Mouse (Mus musculus) hindbrain, embryonic 10.5 days (tissue): Measurements from ENCODE around the gene Nup85. TPM values are rescaled to one million over a fixed set of nuclear protein-coding genes. Genes with fewer than 3 reads are reported as not detected.

Experiments
- DNase-seq: peaks from one replicate; pipeline ENCODE4 v3.0.0-alpha.2; 2017; ENCODE audit warnings: low spot score
- H3K27ac ChIP-seq: fragments of 300-500 bp; sonication (generic); 2 replicates; pipeline ENCODE4 v1.5.1; 2016; ENCODE audit warnings: mild to moderate bottlenecking, moderate library complexity
- H3K27me3 ChIP-seq: fragments of 300-500 bp; sonication (generic); 2 replicates; pipeline ENCODE4 v1.6.1; 2016; ENCODE audit warnings: mild to moderate bottlenecking; ENCODE audit not compliant: poor library complexity, insufficient read depth, severe bottlenecking
- H3K36me3 ChIP-seq: fragments of 300-500 bp; sonication (generic); 2 replicates; pipeline ENCODE4 v1.6.1; 2016; ENCODE audit warnings: mild to moderate bottlenecking, moderate library complexity
- H3K4me1 ChIP-seq: fragments of 300-500 bp; sonication (generic); replicated peaks from 2 replicates; pipeline ENCODE4 v1.6.1; 2016; ENCODE audit warnings: mild to moderate bottlenecking
- H3K4me3 ChIP-seq: fragments of 300-500 bp; sonication (generic); 2 replicates; pipeline ENCODE4 v1.5.1; 2016; ENCODE audit warnings: mild to moderate bottlenecking, moderate library complexity
- H3K9me3 ChIP-seq: fragments of 300-500 bp; sonication (generic); 2 replicates; pipeline ENCODE4 v1.6.1; 2016; ENCODE audit warnings: mild to moderate bottlenecking, moderate library complexity
- WGBS: fragments of 180-500 bp; shearing (Covaris S2); methylation state at CpG from one replicate; pipeline ENCODE4 v1.1.7; 2016; 5-methylcytosine and 5-hydroxymethylcytosine counted together
- polyA plus RNA-seq: library from polyadenylated mRNA; unstranded; fragments of >200 nt; fragmentation: Nextera tagmentation; extraction: Ambion mirVana; gene quantifications from 2 replicates; pipeline ENCODE4 v1.2.1, GENCODE M21; 2016

Gene Nup85
- polyA plus RNA-seq, 1 experiment from 2014 or later = 192 TPM

- Histone ChIP-seq H3K27me3 (no peaks in the 10 kb centered on the region), H3K4me3 (no peak overlapping the region), H3K27ac (no peak overlapping the region), H3K4me1 (peaks cover 20% of the 10 kb centered on the region), H3K9me3 (no peaks in the 10 kb centered on the region), H3K36me3 (no peaks in the 10 kb centered on the region)
- DNase-seq = peak; percentile 49
- 25% methylated on average over 3 of the region's 3 CpGs for WGBS
Observed at GRCm38 (mm10) chr11:115631505-115631890, 67.3 kb downstream of the Nup85 start.

- 82% methylated on average over 7 of the region's 7 CpGs for WGBS
- no peak overlapping the region for H3K27ac ChIP-seq
- H3K27me3 ChIP-seq = no peaks in the 10 kb centered on the region
Observed at GRCm38 (mm10) chr11:115632247-115632646, 68.0 kb downstream of the Nup85 start.

GRCm38 (mm10) chr11:115632862-115633261, 68.6 kb downstream of the Nup85 start:
- Histone ChIP-seq H3K27ac (no peak overlapping the region), H3K4me1 (peaks cover 9% of the 10 kb centered on the region; the same call in 1 of the 2 replicates), H3K9me3 (no peaks in the 10 kb centered on the region), H3K36me3 (no peaks in the 10 kb centered on the region), H3K4me3 (no peak overlapping the region), H3K27me3 (no peaks in the 10 kb centered on the region)
- DNase-seq = no peak
- WGBS = 92% methylated on average over 10 of the region's 10 CpGs

More at GRCm38 (mm10) chr11:115632247-115632646, 68.0 kb downstream of the Nup85 start:
- no peak overlapping the region for H3K4me3 ChIP-seq
- H3K9me3 ChIP-seq = no peaks in the 10 kb centered on the region
- no peaks in the 10 kb centered on the region for H3K36me3 ChIP-seq
- DNase-seq = no peak
- H3K4me1 ChIP-seq = peaks cover 15% of the 10 kb centered on the region

Other genes starting within 250 kb of the Nup85 start
- 0.10 TPM in 1 of 2 replicates, not detected in the other for gene Ush1g, start 242.4 kb upstream of the Nup85 start, polyA plus RNA-seq
- 0.08 TPM in 1 of 2 replicates, not detected in the other for gene Otop3, start 229.7 kb upstream of the Nup85 start, polyA plus RNA-seq
- 11.3 and 14.8 TPM in 2 replicates for gene Hid1, start 196.7 kb upstream of the Nup85 start, polyA plus RNA-seq
- 16.1 and 21.4 TPM in 2 replicates for gene Cdr2l, start 182.5 kb upstream of the Nup85 start, polyA plus RNA-seq
- gene Mrpl58, start 160.7 kb upstream of the Nup85 start, polyA plus RNA-seq = 228 and 253 TPM in 2 replicates
- 878 and 961 TPM in 2 replicates for gene Atp5h, start 144.5 kb upstream of the Nup85 start, polyA plus RNA-seq
- 15.0 and 20.1 TPM in 2 replicates for gene Kctd2, start 144.3 kb upstream of the Nup85 start, polyA plus RNA-seq
- gene Trim80, start 123.9 kb upstream of the Nup85 start, polyA plus RNA-seq = 0.08 and 0.16 TPM in 2 replicates
- gene Slc16a5, start 102.0 kb upstream of the Nup85 start, polyA plus RNA-seq = not detected in 2 replicates
- gene Armc7, start 88.8 kb upstream of the Nup85 start, polyA plus RNA-seq = 8.1 and 10.8 TPM in 2 replicates
- 93.3 and 98.0 TPM in 2 replicates for gene Nt5c, start 72.6 kb upstream of the Nup85 start, polyA plus RNA-seq
- gene Jpt1, start 50.0 kb upstream of the Nup85 start, polyA plus RNA-seq = 778 and 995 TPM in 2 replicates
- gene Sumo2, start 28.2 kb upstream of the Nup85 start, polyA plus RNA-seq = 1,372 and 1,467 TPM in 2 replicates
- 104 and 112 TPM in 2 replicates for gene Mrps7, start 39.5 kb downstream of the Nup85 start, polyA plus RNA-seq
- gene Gga3, start 39.6 kb downstream of the Nup85 start, polyA plus RNA-seq = 35.1 and 37.6 TPM in 2 replicates
- 16.3 and 20.6 TPM in 2 replicates for gene Mif4gd, start 48.5 kb downstream of the Nup85 start, polyA plus RNA-seq
- 23.7 and 24.7 TPM in 2 replicates for gene Slc25a19, start 63.9 kb downstream of the Nup85 start, polyA plus RNA-seq
- gene Grb2, start 144.2 kb downstream of the Nup85 start, polyA plus RNA-seq = 92.7 and 119 TPM in 2 replicates
- gene Tmem94, start 201.0 kb downstream of the Nup85 start, polyA plus RNA-seq = 42.0 and 47.4 TPM in 2 replicates
- 19.0 and 21.5 TPM in 2 replicates for gene Caskin2, start 249.2 kb downstream of the Nup85 start, polyA plus RNA-seq